Mouse (Mus musculus) left cerebral cortex, adult 9 months (tissue): Measurements from ENCODE around the gene Wdtc1.
A peak's percentile ranks its signal among the peaks of the same experiment; 100 is the strongest.

Experiments used
- DNase-seq, 2 experiments: peaks; one replicate each; pipeline ENCODE4 v3.0.0; 2022; ENCODE audit warnings: low spot score in 2 of 2

The Wdtc1 gene

GRCm38 (mm10) chr4:133282656-133283055 lies 70.6 kb downstream of the Wdtc1 start:
- DNase-seq: no peak

GRCm38 (mm10) chr4:133281951-133282481 lies 71.3 kb downstream of the Wdtc1 start:
- no peak for DNase-seq

GRCm38 (mm10) chr4:133281513-133281912 lies 71.8 kb downstream of the Wdtc1 start:
- DNase-seq: no peak

- no peak for DNase-seq
Measured at GRCm38 (mm10) chr4:133278482-133278881, 74.8 kb downstream of the Wdtc1 start.

GRCm38 (mm10) chr4:133278067-133278466 lies 75.2 kb downstream of the Wdtc1 start:
- no peak for DNase-seq

- peak; percentile 93 to 98 for DNase-seq
Measured at GRCm38 (mm10) chr4:133277104-133278026, 75.9 kb downstream of the Wdtc1 start, which contains the start of gene Tmem222. Gene Tmem222, minus strand, starts transcription at chr4:133277792.

GRCm38 (mm10) chr4:133270929-133271328 lies 82.4 kb downstream of the Wdtc1 start:
- no peak for DNase-seq

- no peak for DNase-seq
Measured at GRCm38 (mm10) chr4:133269596-133269995, 83.7 kb downstream of the Wdtc1 start.

- DNase-seq: no peak
Measured at GRCm38 (mm10) chr4:133268931-133269330, 84.3 kb downstream of the Wdtc1 start.

- DNase-seq: no peak
Measured at GRCm38 (mm10) chr4:133266248-133266880, 86.9 kb downstream of the Wdtc1 start.

GRCm38 (mm10) chr4:133265759-133266158 lies 87.5 kb downstream of the Wdtc1 start:
- DNase-seq: no peak

- DNase-seq: no peak
Measured at GRCm38 (mm10) chr4:133265297-133265696, 88.0 kb downstream of the Wdtc1 start.

- DNase-seq: no peak
Measured at GRCm38 (mm10) chr4:133264559-133264958, 88.7 kb downstream of the Wdtc1 start.

GRCm38 (mm10) chr4:133263756-133264155 lies 89.5 kb downstream of the Wdtc1 start:
- no peak for DNase-seq

GRCm38 (mm10) chr4:133262882-133263281 lies 90.4 kb downstream of the Wdtc1 start, which contains the start of gene Sytl1:
Gene Sytl1, minus strand, starts transcription at chr4:133263113.
- DNase-seq: no peak

GRCm38 (mm10) chr4:133262375-133262765 lies 90.9 kb downstream of the Wdtc1 start:
- no peak for DNase-seq

- no peak for DNase-seq
Measured at GRCm38 (mm10) chr4:133261641-133262374, 91.5 kb downstream of the Wdtc1 start.

GRCm38 (mm10) chr4:133257798-133258408 lies 95.4 kb downstream of the Wdtc1 start:
- DNase-seq: no peak

- DNase-seq: no peak
Measured at GRCm38 (mm10) chr4:133257230-133257629, 96.1 kb downstream of the Wdtc1 start.

GRCm38 (mm10) chr4:133256820-133257219 lies 96.5 kb downstream of the Wdtc1 start:
- no peak for DNase-seq

- DNase-seq: no peak
Measured at GRCm38 (mm10) chr4:133255392-133255791, 97.9 kb downstream of the Wdtc1 start.
